Mouse (Mus musculus) neural tube, embryonic 12.5 days (tissue): ENCODE measurements at regions not wholly inside any gene's neighbourhood (a gene's known extent, or its start where the extent isn't known, plus 50 kb on each side); places are given as distances from the start of the nearest gene placed in this dataset.
A peak's percentile ranks its signal among the peaks of the same experiment; 100 is the strongest.

Experiments used
- ATAC-seq: fragments of 200-750 bp; cut with Nextera tagmentation; 2 replicates; pipeline ENCODE4 v1.8.0; 2017; ENCODE audit warnings: low read depth, mild to moderate bottlenecking, moderate TSS enrichment, moderate library complexity; ENCODE audit not compliant: low FRiP score
- H3K27ac ChIP-seq: fragments of 300-500 bp; sonication (generic); 2 replicates; pipeline ENCODE4 v1.5.1; 2016
- H3K27me3 ChIP-seq: fragments of 300-500 bp; sonication (generic); replicated peaks from 2 replicates; pipeline ENCODE4 v1.6.1; 2016; ENCODE audit warnings: mild to moderate bottlenecking
- H3K36me3 ChIP-seq: fragments of 300-500 bp; sonication (generic); 2 replicates; pipeline ENCODE4 v1.6.1; 2016; ENCODE audit warnings: mild to moderate bottlenecking
- H3K4me1 ChIP-seq: fragments of 300-500 bp; sonication (generic); 2 replicates; pipeline ENCODE4 v1.6.1; 2016
- H3K4me2 ChIP-seq: fragments of 300-500 bp; sonication (generic); replicated peaks from 2 replicates; pipeline ENCODE4 v1.6.1; 2016; ENCODE audit warnings: mild to moderate bottlenecking
- H3K4me3 ChIP-seq: fragments of 300-500 bp; sonication (generic); 2 replicates; pipeline ENCODE4 v1.5.1; 2016
- H3K9ac ChIP-seq: fragments of 300-500 bp; sonication (generic); 2 replicates; pipeline ENCODE4 v1.6.1; 2016; ENCODE audit warnings: mild to moderate bottlenecking
- H3K9me3 ChIP-seq: fragments of 300-500 bp; sonication (generic); 2 replicates; pipeline ENCODE4 v1.6.1; 2016; ENCODE audit warnings: mild to moderate bottlenecking
- whole genome bisulfite sequencing: fragments of 180-500 bp; shearing (Covaris S2); methylation state at CpG from one replicate; pipeline ENCODE4 v1.1.7; 2016; 5-methylcytosine and 5-hydroxymethylcytosine counted together

DNA sequence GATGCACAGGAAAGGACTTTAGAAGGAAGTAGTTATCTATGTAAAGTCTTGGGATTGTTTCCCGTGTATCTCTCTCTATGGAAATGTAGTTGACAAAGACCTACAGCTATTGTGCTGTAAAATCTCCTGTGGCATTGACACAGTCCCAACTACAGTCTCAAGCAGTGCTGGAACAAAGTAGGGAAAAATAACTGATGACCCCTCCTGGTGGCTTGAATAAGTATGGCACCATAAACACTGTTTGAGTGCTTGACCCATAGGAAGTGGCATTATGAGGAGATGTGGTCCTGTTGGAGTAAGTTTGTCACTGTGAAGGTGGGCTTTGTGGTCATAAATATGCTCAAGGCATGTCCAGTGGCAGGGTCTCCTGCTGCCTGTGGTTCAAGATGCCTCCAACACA is 928.4 kb upstream of the Mms22l start:
- no peaks in the 10 kb centered on the region for H3K4me1 ChIP-seq
- no peak overlapping the region for H3K27ac ChIP-seq
- no peak overlapping the region for H3K9ac ChIP-seq
- no peak for ATAC-seq
- no peaks in the 10 kb centered on the region for H3K36me3 ChIP-seq
- no peaks in the 10 kb centered on the region for H3K27me3 ChIP-seq
- no peak overlapping the region for H3K4me2 ChIP-seq
- H3K4me3 ChIP-seq = no peak overlapping the region
- WGBS = 35% methylated on average over 1 of the region's 1 CpGs
- H3K9me3 ChIP-seq = no peaks in the 10 kb centered on the region

- Histone ChIP-seq H3K4me2 (no peak overlapping the region), H3K27me3 (no peaks in the 10 kb centered on the region), H3K36me3 (no peaks in the 10 kb centered on the region), H3K4me1 (no peaks in the 10 kb centered on the region), H3K27ac (no peak overlapping the region), H3K9ac (no peak overlapping the region), H3K9me3 (no peaks in the 10 kb centered on the region), H3K4me3 (no peak overlapping the region)
- ATAC-seq = no peak
Observed at GRCm38 (mm10) chr4:23573013-23573412, 923.2 kb upstream of the Mms22l start.

GRCm38 (mm10) chr4:23587412-23587811 is 908.8 kb upstream of the Mms22l start:
- H3K4me2 ChIP-seq = no peak overlapping the region
- H3K4me3 ChIP-seq = no peak overlapping the region
- WGBS = 76% methylated on average over 2 of the region's 2 CpGs
- ATAC-seq = no peak
- H3K27ac ChIP-seq = no peak overlapping the region
- H3K9me3 ChIP-seq = no peaks in the 10 kb centered on the region
- no peaks in the 10 kb centered on the region for H3K36me3 ChIP-seq
- H3K9ac ChIP-seq = no peak overlapping the region
- peaks cover 4% of the 10 kb centered on the region for H3K4me1 ChIP-seq
- no peaks in the 10 kb centered on the region for H3K27me3 ChIP-seq

- WGBS = 13% methylated on average over 3 of the region's 3 CpGs
- Histone ChIP-seq H3K4me2 (no peak overlapping the region), H3K4me1 (peaks cover 4% of the 10 kb centered on the region), H3K27ac (no peak overlapping the region), H3K36me3 (no peaks in the 10 kb centered on the region), H3K4me3 (no peak overlapping the region), H3K9me3 (no peaks in the 10 kb centered on the region), H3K27me3 (no peaks in the 10 kb centered on the region), H3K9ac (no peak overlapping the region)
- 0 out of 2 replicates have a peak, but pooled peaks have one; percentile 37 for ATAC-seq
Observed at GRCm38 (mm10) chr4:23590883-23591282, 905.4 kb upstream of the Mms22l start.

GRCm38 (mm10) chr4:23591593-23591992 is 904.7 kb upstream of the Mms22l start:
- H3K4me1 ChIP-seq = peaks cover 4% of the 10 kb centered on the region
- no peaks in the 10 kb centered on the region for H3K36me3 ChIP-seq
- no peak overlapping the region for H3K4me2 ChIP-seq
- no peak overlapping the region for H3K27ac ChIP-seq
- ATAC-seq = no peak
- H3K27me3 ChIP-seq = no peaks in the 10 kb centered on the region
- 28% methylated on average over 2 of the region's 2 CpGs for WGBS
- H3K4me3 ChIP-seq = no peak overlapping the region
- H3K9me3 ChIP-seq = no peaks in the 10 kb centered on the region
- H3K9ac ChIP-seq = no peak overlapping the region

- Histone ChIP-seq H3K27me3 (no peaks in the 10 kb centered on the region), H3K36me3 (no peaks in the 10 kb centered on the region), H3K9me3 (no peaks in the 10 kb centered on the region), H3K4me2 (no peak overlapping the region), H3K4me3 (no peak overlapping the region), H3K4me1 (peaks cover 14% of the 10 kb centered on the region), H3K9ac (no peak overlapping the region), H3K27ac (no peak overlapping the region)
- WGBS = 93% methylated on average over 2 of the region's 2 CpGs
- ATAC-seq = no peak
Observed at GRCm38 (mm10) chr4:23600070-23600469, 896.2 kb upstream of the Mms22l start.

- WGBS = 10% methylated on average over 13 of the region's 13 CpGs
Observed at GRCm38 (mm10) chr4:23601426-23602293, 894.6 kb upstream of the Mms22l start.

DNA sequence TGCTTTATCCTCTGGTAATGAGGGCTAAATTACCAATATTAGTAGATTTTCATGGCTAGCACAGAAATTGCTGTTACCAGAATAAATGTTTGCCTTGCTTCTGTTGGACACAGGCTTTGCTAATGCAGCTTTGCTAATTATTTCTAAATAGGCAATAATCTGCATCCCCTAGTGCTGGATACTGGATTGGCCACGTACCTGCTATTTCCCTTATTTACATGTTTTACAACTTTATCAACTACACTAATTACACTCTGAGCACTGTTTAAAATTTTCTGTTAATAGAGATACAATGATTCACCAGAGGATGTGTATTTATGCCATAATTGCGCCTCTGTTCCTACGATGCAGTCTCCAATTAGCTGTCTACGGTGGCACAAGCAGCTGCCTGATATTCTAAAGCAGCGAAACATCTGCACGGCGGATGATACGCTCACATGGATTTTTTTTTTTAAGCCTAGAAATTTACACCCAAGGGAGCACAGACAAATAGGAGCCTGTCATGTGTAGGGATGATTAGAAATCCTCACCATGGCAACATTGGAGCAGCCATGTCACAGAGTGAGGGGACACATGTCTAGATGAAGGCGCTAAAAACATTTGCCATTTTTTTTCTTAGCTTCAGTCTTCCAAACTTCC is 893.8 kb upstream of the Mms22l start:
- no peak overlapping the region for H3K4me3 ChIP-seq

More at GRCm38 (mm10) chr4:23601426-23602293, 894.6 kb upstream of the Mms22l start:
- Histone ChIP-seq H3K9ac (no peak overlapping the region), H3K36me3 (no peaks in the 10 kb centered on the region), H3K4me3 (peak overlapping the region; percentile 9; the same call in 1 of the 2 replicates), H3K4me1 (peaks cover 14% of the 10 kb centered on the region), H3K27me3 (no peaks in the 10 kb centered on the region), H3K27ac (peak overlapping the region; percentile 61; the same call in 1 of the 2 replicates), H3K9me3 (no peaks in the 10 kb centered on the region), H3K4me2 (peak overlapping the region; percentile 53)
- peak; percentile 92 for ATAC-seq

DNA sequence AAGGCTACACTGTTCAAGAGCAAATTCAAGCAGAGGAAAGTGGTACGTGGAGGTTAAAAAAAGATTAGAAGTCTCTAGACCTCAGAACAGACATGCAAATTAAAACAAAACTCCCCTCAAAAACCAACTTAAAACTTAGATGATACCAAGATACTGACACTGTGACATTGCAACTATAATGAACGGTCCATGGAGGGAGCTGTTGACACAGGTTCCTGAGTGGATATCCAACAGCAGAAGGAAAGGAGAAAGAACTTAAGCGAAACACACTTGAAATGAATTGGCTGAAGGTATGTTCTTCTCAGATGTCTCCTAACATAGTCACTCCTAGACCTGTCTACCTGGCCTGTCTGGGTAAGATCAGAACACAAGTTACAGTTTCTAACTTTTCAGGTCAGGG is 888.9 kb upstream of the Mms22l start:
- no peak overlapping the region for H3K4me3 ChIP-seq
- 73% methylated on average over 3 of the region's 3 CpGs for WGBS
- H3K27me3 ChIP-seq = no peaks in the 10 kb centered on the region
- no peak overlapping the region for H3K27ac ChIP-seq
- no peak overlapping the region for H3K4me2 ChIP-seq
- no peaks in the 10 kb centered on the region for H3K9me3 ChIP-seq
- no peak overlapping the region for H3K9ac ChIP-seq
- H3K4me1 ChIP-seq = peaks cover 5% of the 10 kb centered on the region; the same call in 1 of the 2 replicates
- no peak for ATAC-seq
- no peaks in the 10 kb centered on the region for H3K36me3 ChIP-seq

More for the DNA sequence above, 893.8 kb upstream of the Mms22l start:
- Histone ChIP-seq H3K9me3 (no peaks in the 10 kb centered on the region), H3K4me2 (peak overlapping the region; percentile 53), H3K27ac (peak overlapping the region; percentile 61; the same call in 1 of the 2 replicates), H3K4me1 (peaks cover 14% of the 10 kb centered on the region), H3K36me3 (no peaks in the 10 kb centered on the region), H3K9ac (no peak overlapping the region), H3K27me3 (no peaks in the 10 kb centered on the region)
- ATAC-seq = peak; percentile 73
- 25% methylated on average over 9 of the region's 9 CpGs for WGBS

DNA sequence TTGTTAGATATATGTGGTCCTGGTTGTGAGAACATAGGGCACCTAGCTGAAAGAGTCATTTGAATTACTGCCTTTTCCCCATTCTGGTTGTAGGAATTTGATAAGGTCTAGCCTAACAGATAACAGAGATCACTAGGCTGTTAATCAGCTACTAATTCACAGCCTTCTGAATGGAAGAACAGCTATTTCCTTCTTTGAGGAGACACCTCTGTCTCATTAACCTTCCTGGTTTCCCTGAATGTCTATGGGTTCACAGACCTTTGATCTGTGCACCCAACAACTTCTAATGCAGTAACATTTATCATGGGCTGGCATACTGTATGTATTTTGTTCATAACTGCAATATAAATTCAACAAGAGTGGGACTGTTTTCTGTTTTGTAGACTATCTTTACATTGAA is 875.0 kb upstream of the Mms22l start:
- no peak for ATAC-seq
- Histone ChIP-seq H3K4me1 (no peaks in the 10 kb centered on the region), H3K4me3 (no peak overlapping the region), H3K27me3 (no peaks in the 10 kb centered on the region), H3K9ac (no peak overlapping the region), H3K27ac (no peak overlapping the region), H3K36me3 (no peaks in the 10 kb centered on the region), H3K4me2 (no peak overlapping the region), H3K9me3 (no peaks in the 10 kb centered on the region)

DNA sequence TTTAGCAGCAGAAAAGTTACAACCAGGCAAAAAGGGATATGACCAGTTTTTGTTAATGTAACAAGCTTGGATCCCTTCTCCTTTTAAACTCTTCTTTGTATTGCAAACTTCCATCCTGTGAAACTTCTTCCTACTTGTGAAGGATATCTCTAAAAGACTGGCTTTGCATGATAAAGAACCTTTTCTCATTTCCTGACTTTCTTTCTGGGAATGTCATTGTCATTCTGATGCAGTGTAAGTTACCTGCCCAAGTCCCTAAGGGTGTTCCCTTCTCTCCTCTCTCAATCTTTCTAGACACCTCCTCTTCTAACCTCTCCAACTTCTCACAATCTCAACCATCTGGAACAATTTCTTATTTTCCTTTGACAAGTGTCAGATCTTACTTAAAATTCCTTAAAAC is 874.0 kb upstream of the Mms22l start:
- Histone ChIP-seq H3K4me2 (no peak overlapping the region), H3K4me3 (no peak overlapping the region), H3K36me3 (no peaks in the 10 kb centered on the region), H3K9me3 (no peaks in the 10 kb centered on the region), H3K4me1 (no peaks in the 10 kb centered on the region), H3K27me3 (no peaks in the 10 kb centered on the region), H3K27ac (no peak overlapping the region), H3K9ac (no peak overlapping the region)
- ATAC-seq = no peak

DNA sequence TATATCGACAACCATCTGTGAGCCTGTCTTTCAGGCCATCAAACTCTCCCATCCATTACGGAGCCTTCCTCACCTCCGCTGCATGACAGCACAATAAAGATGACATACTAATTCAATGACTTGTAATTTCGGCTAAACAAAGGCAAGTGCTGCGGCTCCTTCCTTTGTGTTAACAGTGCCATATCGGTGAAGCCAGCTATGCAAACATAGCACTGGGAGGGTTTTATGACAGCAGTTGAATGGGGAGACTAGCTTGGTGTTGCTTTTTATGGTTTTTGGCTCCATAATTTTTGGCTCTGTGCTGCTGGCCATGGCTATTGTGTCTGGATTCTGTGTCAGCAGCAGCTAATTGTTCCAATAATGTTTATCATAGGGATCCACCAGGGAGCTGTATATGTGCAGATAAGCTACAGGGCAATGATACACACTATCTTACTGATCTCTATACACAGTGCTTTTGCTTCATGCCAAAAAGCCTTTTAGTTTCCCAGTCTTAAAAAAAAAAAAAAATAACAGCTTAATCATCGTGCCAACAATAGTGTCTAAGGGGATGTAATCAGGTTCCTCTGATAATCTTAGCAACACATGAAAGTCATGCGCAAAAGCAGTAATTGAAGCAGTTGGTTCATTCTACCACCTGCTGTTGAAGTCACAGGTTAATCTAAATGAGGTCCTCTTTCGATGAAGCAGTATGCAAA is 859.9 kb upstream of the Mms22l start:
- no peaks in the 10 kb centered on the region for H3K4me1 ChIP-seq
- 21% methylated on average over 9 of the region's 9 CpGs for WGBS
- no peaks in the 10 kb centered on the region for H3K36me3 ChIP-seq
- no peaks in the 10 kb centered on the region for H3K9me3 ChIP-seq
- peak overlapping the region; percentile 38 for H3K4me2 ChIP-seq
- peak overlapping the region; percentile 53; the same call in 1 of the 2 replicates for H3K27ac ChIP-seq
- H3K4me3 ChIP-seq = no peak overlapping the region
- ATAC-seq = peak; percentile 88
- peak overlapping the region; percentile 38; the same call in 1 of the 2 replicates for H3K9ac ChIP-seq
- H3K27me3 ChIP-seq = no peaks in the 10 kb centered on the region
